Mouse (Mus musculus) cerebellum, postnatal 25 days (tissue): ENCODE measurements around the gene Themis3.
A peak's percentile ranks its signal among the peaks of the same experiment; 100 is the strongest.

ENCODE experiments used
- DNase-seq, 2 experiments: peaks; one replicate each; pipeline ENCODE4 v3.0.0; 2021; ENCODE audit warnings: mixed read lengths in 2 of 2

Themis3 gene

DNA sequence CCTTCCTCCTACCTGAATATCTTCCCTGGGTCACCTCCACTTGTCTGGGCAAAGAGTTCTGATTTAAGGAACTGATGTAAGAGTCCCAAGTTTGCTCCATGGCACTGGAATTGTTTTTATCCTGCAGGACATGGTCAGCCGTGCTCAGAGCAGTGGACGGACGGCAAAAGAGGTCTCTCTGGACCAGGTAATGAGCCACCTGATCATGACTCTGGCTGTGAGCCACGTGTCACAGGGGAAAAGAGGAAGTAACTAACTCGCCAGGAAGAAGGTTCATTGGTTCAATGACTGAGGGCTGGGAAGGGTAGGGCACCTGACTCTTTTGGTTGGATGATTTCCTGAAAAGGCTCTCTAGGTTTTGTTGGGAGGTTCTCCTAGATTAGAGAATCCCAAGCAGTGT lies at the start of gene Themis3:
Themis3 (minus strand) TSS at position 187 of the 400 bp plus-strand sequence.
- DNase-seq, result no peak

DNA sequence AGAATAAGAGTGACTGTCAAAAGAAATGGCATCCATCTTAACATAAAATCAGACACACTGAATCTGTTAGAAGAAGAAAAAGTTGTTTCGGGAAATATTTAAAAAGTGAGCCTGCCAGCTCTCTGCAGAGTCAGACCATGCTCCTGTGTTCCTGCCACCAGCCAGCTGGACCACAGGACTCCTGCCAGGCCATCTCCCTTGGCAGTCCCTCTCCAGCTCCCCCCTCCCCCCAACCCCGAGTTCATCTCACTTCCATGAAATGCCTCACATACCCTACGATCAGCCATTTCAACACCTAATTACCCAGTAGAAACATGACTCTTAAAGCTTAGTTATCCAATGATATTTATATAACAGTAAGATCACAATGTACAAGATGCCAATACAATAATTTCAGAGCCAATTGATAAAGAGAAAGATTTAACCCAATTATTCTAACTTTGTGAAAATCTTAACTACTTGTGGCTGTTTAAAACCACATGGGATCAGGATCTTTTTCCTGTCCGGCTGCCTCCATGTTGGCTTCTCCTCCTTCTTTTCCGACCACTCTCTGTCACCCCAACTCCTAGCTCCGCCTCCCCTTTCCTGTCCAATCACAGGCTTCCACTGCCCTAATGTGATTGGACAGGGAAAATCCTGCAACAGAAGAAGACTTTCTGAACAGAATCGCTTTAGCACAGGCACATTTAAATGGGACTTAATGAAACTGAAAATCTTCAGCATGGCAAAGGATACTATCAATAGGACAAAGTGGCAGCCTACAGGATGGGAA lies 43.7 kb upstream of the Themis3 start:
- DNase-seq, result no peak

DNA sequence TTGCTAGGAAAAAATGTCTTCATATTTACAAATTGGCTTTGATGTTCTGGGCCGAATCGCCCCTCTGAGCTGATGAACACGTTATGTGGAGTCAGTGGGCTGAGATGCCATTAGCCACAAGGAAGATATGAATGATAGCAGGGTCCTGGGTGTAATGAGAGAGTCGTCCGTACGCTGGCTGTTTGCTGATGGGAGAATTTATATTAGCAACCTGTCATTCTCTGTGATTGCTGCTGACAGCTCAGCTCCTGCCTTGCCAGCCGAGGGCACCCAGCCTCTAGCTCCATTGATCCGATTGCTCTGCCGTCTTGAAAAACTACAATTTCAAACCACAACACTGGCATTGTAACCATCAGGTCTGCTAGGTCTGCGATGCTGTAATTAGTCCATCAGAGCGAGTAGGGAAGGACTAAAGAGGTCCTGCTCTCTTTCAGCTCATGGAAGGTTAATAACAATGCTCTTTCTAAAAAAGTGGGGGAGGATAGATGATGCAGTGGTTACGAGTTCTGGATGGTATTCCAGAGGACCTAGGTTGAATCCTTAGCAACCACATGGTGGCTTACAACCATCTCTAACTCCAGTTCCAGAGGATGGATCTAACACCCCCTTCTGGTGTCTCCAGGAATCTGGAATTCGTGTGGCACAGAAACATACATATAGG lies 25.7 kb upstream of the Themis3 start:
- no peak for DNase-seq

DNA sequence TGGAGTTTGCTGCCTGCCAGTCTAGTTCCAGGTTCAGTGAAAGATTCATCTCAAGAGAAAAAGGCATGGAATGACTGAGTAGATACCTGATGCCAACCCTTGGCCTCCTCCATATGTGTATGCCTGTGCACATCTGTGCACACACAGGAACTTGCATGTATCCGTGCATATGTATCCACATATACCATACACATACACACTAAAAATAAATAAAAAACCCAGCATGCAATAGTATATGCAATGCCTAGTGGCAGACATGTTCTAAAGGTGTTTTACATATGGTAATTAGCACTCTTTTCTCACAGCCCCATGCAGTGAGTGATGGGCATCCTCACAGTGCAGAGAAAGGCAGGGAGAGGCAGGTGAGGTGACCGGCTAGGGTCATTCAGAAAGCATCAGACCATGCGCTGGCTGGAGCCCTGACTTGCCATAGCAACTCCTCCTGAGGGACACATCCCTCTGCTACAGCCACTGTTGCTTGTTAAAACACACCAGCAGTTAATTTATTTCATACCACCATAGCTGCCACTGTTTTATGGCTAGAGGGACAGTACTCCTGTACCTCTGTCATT lies 24.9 kb upstream of the Themis3 start:
- no peak for DNase-seq

DNA sequence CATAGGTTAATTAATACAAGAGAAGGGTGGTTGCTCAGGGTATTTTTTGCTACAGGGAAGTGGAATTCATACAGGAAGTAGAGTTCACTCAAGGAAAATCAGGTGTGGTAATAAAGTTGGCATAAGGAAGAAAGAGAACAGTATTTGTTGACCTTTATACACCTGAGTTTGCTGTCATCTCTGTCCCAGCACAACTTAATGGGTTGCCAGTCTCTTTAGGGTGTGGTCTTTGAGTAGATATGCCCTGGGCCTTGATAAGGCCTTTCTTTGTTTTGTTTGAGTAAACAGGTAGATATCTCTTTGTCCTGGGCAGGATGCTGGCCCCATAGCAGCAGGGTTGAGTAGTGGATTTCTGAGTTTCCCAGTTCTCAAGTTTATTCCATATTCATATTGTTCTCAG lies 15.6 kb upstream of the Themis3 start:
- no peak for DNase-seq

DNA sequence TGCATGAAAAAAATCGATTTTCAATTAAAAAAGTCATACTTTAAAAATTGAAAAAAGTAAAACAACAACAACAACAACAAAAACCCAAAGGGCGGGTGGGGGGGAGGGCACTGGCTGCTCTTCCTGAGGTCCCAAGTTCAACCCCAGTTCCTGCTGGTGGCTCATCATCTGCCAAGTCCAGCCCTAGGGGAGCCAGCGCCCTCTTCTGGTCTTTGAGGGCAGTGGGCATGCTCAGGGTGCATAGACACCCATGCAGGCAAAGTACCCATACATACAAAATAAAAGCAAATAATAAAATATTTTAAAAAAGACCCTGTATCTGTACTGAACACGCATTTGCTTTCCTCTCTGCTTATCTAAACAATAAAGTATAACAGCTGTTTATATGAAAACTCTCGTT lies 10.5 kb upstream of the Themis3 start:
- DNase-seq, result no peak

DNA sequence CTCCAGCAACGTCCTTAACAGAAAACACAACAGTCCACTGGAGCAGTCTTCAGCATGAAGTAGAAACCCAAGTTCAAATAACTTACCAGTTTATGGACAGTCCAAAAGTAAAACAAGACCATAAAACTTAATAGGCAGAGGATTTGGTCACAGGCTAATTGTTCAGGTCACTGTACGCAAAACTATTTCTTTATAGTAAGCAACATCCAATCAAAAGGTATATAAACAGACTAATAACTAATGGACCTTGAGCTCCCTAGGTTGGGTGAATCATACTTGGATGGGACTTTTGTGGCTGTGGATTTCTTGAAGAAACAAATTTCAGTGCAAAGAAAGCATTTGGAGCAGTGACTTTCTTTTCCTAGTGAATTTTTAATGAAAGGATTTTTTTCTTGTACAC lies 6.8 kb upstream of the Themis3 start:
- DNase-seq, result no peak

DNA sequence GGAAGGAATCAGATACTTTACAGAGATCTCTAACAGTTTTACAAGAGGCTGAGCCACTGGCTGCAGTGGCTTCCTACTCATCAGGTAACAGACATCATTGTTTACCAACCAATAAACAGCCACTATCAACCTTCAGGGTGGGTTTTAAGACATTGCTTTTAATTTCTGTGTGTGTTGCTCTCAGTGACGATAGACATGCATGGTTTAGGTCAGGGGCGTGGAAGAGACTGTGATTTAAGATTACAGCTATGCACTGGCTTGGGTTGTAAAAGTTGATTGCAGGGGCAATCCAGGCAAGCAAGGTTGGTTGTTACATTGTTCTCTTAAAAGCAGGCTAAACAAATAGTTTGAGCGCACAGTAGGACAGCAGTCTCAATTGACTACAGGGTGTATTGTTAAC lies 1.4 kb upstream of the Themis3 start:
- DNase-seq, result no peak

DNA sequence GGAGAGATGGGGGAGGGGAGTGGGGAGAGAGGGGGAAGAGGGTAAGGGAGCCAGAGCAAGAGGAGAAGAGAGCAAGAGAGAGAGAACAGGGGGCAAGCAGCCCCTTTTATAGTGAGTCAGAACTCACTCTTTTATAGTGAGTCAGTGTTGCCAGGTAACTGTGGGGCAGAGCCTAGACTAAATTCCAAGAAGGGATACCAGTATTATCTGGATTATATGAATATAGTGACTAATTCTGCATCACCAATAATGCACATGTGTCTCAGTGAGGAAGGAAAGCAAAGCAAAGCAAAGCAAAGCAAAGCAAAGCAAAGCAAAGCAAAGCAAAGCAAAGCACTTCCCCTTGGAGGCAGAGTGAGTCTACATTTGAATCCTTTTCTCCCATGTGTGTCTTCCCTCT lies 835 bp upstream of the Themis3 start:
- DNase-seq, result no peak

DNA sequence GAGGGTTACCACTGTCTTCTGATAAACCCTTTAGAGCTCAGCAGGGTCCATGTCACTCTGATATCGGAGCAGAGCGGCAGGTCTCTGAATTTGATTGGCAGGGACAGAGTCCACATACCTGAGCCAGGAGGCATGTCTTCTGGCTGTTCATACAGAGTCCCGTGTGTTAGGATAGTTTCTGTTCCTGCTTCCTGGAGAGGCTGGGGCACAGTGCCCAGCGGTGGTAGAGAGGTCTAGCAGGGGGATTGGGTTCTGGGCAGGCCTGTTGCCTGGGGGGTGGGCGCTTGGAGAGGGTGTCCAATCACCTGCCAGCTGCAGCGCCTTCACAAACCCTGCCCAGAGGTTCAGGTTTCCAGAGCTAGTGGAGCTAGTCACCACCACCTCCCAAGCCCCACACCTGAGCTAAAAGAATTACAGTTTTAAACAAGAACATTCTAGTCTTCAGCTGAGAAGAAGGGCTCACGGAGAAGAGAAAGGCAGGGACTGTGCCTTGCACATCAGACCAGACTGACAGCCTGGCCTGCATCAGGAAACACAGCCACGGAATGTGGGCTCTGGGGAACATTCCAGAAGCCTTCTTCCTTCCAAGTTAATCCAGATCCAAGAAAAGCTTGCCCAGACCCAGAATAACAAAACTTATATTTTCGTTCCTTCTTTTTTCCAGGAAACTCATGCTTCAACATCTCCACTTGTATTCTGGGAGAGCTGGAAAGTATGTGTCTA lies 3.9 kb downstream of the Themis3 start:
- no peak for DNase-seq

DNA sequence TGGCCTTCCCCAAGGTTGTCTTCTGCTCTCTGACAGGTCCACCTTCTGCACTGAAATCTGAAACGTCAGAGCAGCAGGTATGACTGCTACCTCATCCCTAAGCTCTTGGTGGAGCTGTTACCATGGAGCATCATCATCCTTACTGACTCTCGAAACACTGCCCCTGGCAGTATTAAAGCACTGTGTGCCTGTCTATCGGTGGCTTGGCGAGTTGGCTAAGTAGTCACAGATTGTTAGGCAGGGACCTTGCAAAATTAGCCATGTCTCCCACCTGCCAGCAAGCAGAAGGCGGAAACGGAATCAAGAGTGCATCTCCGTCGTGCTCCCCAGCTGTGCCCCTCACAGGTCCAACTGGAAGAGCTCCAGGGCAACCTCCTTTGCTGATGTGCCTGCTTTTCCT lies 4.6 kb downstream of the Themis3 start:
- peak in 1 of 2 experiments; percentile 20 for DNase-seq

DNA sequence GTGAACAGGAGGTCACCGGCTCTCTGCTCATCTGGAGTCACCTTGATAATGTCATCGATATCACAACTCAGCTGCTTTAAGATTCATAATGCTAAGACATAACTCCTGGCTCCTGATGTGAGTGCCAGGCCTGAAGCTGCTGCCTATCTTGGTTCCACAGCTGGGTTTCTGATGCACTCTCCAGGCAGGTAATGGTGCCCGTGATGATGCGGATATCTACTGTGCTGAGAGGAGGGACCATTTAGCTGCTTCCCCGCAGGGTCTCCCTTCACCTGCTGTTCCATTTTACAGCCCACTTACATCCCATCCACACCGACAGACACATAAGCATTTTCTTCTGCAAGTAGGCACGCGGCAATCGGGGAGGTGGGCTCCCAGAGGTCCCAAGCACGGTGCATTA lies 7.7 kb downstream of the Themis3 start:
- DNase-seq, result no peak

DNA sequence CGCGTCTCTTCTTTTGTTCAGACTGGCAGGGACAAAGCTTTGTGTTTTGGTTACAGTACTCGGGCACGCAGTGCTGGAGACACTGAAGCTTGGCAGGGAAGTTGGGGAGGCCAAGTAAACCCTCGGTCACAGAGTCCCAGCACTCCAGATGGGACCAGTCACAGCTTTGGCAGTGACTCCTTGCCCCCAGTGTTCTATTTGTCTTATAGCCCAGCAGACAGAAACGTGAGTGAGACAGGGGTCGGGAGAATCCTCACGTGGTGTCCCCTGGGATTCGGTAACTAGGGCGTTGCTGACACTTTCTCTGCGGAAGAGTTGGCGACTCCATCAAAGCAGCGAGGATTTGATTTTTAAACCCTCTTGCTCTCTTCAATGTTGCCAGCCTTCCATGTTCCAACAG lies 8.3 kb downstream of the Themis3 start:
- DNase-seq, result no peak

DNA sequence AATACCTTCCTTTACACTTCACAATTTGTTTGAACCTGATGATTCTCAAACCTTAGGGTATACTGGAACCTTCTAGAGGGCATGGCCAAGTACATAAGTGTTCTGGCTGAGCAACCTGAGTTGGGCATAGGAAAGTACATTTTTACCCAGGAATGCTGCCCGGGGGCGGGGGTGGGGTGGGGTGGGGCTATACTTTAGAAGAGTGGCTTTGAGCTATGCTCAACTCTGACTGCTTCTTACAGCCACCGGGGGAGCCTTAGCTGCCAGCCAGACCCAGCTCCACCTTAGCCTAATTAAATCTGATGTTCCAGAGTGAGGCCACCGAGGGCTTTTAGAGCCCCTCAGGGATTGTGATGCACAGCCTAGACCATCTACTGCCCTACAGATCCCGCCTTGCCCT lies 13.4 kb downstream of the Themis3 start:
- no peak for DNase-seq

DNA sequence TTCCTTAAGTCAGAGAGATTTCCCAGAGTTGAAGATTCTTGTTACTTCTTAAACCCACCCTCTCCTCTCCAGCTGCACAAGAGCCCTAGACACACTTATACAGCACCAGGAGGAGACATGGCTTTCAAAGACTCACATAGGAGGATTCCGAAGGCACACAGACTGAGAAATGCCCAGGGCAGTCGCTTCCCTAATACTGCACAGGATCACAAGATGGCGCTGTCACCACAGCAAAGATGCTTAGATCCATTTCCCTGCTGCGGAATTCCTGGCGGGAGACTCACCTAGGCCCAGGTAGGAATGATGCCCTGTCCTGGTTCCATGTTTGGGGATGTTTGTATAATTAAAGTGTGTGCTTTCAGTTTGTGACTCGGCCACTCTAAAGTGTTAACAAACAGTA lies 16.4 kb downstream of the Themis3 start:
- peak; percentile 61 to 80 for DNase-seq

DNA sequence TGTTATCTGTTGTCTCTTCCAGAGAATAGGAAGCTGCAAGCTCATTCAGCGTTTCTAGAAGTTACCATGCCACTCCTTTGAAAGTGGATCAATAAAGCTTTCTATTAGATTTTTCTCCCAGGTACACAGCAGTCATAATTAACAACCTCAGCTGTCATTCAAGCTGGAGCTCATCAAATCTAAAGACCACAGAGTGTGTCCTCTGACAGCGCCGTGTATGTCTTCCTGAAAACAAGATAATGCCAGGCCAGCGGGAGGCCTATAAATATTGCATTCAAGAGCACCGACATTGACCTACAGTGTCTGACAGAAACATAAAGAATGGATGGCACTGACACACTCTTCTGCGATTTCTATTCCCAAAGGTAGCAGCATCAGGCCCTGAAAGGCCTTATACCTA lies 16.9 kb downstream of the Themis3 start:
- DNase-seq, result no peak

DNA sequence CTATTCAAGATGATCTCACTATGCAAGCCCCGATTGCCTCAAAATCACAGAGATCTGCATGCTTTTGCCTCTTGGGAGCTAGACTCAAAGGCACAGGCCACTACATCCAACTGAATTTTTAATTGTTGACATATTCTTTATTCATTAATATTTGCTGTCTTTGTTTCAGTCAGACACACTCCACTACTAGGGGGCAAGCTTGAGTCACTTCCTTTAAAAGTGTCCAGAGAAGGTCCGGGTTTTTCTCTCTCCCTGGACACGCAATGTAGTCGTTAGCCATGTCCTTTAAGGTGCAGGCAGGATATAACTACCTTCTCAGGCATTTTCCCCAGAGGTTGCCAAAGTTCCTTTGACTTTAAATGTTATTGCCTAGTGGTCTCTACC lies 21.8 kb downstream of the Themis3 start:
- peak in 1 of 2 experiments; percentile 62 for DNase-seq

DNA sequence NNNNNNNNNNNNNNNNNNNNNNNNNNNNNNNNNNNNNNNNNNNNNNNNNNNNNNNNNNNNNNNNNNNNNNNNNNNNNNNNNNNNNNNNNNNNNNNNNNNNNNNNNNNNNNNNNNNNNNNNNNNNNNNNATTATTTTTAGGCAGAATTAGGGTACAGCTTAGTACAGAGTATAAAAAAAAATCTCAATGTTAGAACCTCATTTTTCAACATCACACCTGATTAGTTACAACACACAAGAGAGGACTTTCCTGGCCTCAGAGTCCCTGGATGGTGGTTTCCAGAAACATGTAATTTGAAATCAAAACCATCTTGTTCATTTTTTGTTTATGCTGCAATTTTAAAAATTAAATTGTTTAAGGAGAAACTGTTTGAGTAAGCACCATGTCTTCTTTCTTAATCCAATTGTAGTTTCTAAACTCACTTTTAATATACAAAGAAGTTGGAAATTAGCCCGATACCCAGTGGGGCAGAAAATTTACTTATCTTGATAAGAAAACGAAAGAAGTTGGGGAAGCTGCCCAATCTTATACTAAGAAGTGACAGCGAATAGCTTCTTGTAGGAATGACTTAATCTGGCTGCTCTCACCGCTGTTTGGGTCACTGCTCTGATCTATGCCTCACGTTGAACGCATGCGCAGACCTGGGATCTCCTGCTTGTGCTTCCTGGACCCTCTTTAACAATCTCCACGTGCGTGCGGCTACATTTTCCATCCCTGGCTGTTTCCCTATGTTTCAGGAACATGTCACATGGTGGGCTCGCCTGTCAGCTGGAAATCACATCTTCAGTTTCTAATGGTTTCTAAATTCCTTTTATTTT lies 22.4 kb downstream of the Themis3 start:
- DNase-seq, result no peak

DNA sequence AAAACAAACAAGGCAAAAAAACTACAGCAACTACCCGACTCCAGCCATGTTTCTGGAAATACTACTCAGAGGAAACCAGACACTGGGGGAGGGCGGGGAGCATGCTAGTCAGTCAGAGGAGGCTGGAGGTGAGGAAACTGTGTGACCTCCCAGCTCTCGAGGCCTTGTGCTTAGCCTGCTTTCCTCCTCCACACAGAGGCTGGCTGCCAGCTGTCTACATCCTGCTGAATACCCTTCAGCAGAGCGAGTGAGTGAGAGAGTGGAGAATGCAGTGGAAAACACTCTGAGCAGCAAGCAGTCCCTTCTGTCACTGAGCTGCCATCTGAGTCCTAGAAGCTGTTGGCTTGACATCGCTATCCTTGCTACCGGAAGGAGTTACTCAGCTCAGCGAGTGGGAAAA lies 30.2 kb downstream of the Themis3 start:
- DNase-seq, result no peak

DNA sequence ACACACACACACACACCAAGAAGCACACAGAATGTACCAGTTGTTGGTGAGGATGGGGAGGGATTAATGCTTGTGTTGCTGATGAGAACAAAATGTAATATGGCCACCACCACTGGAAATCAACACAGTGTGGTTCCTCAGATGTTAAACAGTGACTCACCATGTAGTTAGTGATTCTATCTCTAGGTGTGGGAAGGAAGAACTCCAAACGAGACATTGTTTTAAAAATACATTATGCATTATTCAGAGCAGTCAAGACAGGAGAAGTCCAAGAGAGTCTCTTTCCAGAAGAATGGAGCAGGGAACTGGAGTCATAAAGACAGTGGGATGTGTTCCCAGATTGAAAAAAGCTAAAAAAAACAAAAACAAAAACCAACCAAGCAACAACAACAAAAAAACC lies 30.9 kb downstream of the Themis3 start:
- no peak for DNase-seq

DNA sequence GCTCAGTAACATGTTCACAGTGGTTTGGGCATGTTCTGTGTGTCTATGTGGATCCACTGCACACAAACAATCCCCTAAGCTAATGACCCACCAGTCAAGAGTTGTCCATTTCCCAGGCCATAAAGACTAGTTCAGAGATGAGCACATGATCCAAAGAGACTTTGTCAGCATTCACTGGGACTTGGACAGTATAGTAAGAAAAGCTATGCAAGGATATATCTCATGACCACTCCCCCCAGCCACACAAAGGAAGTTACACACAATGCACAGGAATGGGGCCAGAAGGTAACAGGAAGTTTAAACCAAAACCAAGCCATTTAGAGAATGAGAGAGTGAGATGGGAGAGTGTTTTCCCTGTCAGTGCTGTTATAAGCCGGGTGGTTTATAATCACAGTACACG lies 33.0 kb downstream of the Themis3 start:
- DNase-seq, result no peak

DNA sequence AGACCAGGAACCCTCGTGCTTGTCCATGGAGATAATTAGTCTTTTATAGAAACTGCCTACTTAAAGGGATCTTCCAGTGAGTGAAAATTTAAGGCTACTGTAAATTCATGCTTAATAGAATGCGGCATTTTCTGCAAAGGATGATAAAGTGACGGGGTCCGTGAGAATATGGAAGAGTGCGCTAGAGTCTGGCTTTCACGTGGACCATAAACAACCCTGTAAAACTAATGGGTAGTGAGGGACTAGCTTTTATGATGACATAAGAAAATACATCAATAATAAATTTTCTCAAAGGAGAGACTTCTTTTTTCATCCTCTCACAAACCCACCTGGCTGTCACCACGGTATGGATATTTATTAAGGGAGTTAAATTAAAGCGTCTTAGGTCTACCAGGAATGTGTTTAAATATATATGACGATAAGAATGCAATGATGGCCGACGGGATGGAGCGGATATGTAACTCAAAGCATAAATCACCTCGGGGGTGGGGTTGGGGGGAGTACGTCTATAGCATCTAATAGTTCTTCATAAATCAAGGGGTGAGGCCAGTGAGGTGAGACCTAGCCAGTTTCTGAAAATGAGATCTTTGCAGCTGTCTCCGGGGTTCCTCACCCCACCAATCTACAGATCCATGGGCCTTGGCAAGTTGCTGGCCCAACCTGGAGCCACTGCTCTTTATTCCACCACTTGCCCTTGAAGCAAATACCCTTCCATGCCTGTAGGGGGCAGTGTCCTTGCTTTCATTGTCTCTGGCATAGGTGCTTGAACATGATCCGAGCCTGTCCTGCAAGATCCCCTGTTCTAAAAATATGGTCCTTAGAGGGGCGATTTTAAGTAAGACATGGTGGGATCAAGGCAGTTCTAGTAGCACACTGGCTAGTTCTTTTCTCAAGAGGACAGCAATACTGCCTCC lies 35.8 kb downstream of the Themis3 start:
- DNase-seq, result no peak
